Mouse (Mus musculus): ENCODE results near the gene Arhgef11. TPM values are rescaled to one million over a fixed set of nuclear protein-coding genes. Genes with fewer than 3 reads are reported as not detected.

Gene Arhgef11
- polyA plus RNA-seq, 1 experiment from 2014 or later: 23.6 TPM

DNA sequence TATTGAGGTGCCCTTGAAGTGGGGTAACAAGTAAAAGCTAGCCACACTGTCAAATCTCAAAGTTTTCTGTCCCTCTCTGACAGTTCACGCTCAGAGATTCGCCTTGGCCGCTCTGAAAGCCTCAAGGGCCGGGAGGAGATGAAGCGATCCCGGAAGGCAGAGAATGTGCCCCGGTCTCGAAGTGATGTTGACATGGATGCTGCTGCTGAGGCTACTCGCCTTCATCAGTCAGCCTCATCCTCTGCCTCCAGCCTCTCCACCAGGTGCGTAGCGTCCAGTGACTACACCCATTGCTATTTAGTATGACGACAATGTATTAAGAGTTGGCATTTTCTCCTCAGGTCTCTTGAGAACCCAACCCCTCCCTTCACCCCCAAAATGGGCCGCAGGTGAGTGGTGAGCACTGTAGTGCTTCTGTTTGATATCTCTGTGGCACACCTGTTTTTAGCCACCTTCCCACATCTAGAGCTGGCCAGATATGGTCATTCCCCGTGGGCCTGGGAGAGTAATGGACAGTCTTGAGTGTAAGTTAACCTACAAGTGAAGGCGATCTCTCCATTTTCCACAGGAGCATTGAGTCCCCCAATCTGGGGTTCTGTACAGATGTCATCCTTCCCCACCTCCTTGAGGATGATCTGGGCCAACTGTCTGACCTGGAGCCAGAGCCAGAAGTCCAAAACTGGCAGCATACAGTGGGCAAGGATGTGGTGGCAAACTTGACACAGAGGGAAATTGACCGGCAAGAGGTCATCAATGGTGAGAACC, 108.2 kb downstream of the Arhgef11 start:
- no peak for ATAC-seq (replicated peaks)
- H3K27me3 ChIP-seq: no peaks in the 10 kb centered on the region
- H3K4me2 ChIP-seq (replicated peaks): no peak overlapping the region
- no peaks in the 10 kb centered on the region for H3K4me1 ChIP-seq
- 95% methylated on average over 16 of the region's 16 CpGs for WGBS
- no peaks in the 10 kb centered on the region for H3K9me3 ChIP-seq
- no peak overlapping the region for H3K27ac ChIP-seq (replicated peaks)
- H3K4me3 ChIP-seq: no peak overlapping the region
- no peak overlapping the region for H3K9ac ChIP-seq (replicated peaks)
- H3K36me3 ChIP-seq: peaks cover 94% of the 10 kb centered on the region

- Histone ChIP-seq H3K4me3 (no peak overlapping the region), H3K9ac (replicated peaks) (no peak overlapping the region), H3K9me3 (no peaks in the 10 kb centered on the region), H3K27me3 (no peaks in the 10 kb centered on the region), H3K4me2 (replicated peaks) (no peak overlapping the region), H3K27ac (replicated peaks) (no peak overlapping the region), H3K36me3 (peaks cover 95% of the 10 kb centered on the region), H3K4me1 (no peaks in the 10 kb centered on the region)
- no peak for ATAC-seq (replicated peaks)
- WGBS: 96% methylated on average over 7 of the region's 7 CpGs
Observed at GRCm38 (mm10) chr3:87726191-87726590, 108.8 kb downstream of the Arhgef11 start.

DNA sequence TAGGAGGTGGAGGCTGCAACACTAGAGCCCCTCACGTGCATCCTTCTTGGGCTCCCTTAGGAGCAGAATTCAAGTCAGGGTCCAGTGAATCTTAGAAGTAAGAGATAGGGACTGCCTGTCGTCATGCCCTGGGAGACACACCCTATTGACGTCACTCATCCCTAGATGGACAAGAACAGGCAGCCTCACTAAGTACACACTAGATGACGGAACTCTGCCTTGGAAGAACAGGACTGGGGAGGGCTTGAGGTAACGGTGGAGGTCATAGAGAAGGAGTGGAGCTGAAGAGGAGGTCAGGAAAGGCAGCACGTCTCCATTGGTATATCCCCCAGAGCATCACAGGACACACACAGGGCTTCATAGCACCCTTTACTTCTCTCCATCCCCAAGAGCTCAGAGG, 111.3 kb downstream of the Arhgef11 start:
- WGBS: 89% methylated on average over 6 of the region's 6 CpGs
- H3K4me1 ChIP-seq: no peaks in the 10 kb centered on the region

DNA sequence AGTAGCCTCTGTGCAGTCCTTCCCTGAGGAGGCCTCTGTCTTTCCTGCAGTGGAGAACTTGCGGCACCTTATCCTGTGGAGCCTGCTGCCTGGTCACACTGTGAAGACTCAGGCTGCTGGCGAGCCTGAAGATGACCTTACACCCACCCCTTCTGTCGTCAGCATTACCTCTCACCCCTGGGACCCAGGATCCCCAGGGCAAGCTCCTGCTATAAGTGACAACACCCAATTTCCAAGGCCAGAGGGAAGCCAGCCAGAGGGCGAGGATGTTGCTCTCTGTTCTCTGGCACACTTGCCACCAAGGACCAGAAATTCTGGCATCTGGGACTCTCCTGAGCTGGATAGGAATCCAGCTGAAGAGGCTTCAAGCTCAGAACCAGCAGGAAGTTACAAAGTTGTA, 115.7 kb downstream of the Arhgef11 start:
- 84% methylated on average over 4 of the region's 4 CpGs for WGBS
- Histone ChIP-seq H3K4me2 (replicated peaks) (no peak overlapping the region), H3K9me3 (no peaks in the 10 kb centered on the region), H3K4me3 (no peak overlapping the region), H3K9ac (replicated peaks) (no peak overlapping the region), H3K36me3 (peaks cover 94% of the 10 kb centered on the region), H3K27me3 (no peaks in the 10 kb centered on the region), H3K27ac (replicated peaks) (no peak overlapping the region), H3K4me1 (no peaks in the 10 kb centered on the region)
- no peak for ATAC-seq (replicated peaks)

More for the DNA sequence above, 111.3 kb downstream of the Arhgef11 start:
- no peak overlapping the region for H3K4me3 ChIP-seq
- no peak for ATAC-seq (replicated peaks)
- no peaks in the 10 kb centered on the region for H3K9me3 ChIP-seq
- no peaks in the 10 kb centered on the region for H3K27me3 ChIP-seq
- H3K36me3 ChIP-seq: peaks cover 95% of the 10 kb centered on the region
- no peak overlapping the region for H3K27ac ChIP-seq (replicated peaks)
- H3K4me2 ChIP-seq (replicated peaks): no peak overlapping the region
- H3K9ac ChIP-seq (replicated peaks): no peak overlapping the region

DNA sequence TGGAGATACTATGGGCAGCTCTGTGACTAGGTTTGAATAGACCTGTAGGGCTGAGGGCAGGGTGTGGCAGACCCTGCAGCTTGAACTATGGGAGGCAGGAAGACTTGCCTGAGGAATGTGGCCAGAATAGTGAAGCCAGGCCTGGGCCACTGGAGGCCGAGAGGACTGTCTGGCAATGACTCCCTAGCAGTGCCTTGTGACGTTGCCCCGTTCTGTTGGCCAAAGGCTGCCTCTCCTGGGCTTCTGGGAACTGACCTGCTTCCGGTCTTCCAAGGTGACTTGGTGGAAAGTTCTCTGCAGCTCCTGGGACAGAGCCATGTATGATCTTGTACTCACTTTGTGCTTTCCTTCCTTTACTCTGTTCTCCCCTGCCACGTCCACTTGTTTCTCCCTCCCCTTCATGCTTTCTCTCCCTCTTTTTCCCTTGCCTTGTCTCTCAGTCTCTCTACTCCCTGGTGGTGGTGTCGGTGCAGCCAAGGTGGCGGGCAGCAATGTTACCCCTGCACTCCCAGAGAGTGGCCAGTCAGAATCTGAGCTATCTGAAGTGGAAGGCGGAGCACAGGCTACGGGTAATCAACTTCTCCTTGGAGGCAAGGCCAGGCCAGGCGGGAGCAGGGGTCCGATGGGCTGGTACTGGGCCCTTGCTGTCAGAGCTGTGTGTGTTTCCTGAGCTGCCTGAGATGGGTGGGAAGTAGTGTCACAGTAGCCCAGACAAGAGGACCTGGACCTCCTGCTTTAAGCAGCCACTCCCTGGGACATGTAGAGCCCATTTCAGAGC, 116.8 kb downstream of the Arhgef11 start:
- 89% methylated on average over 11 of the region's 11 CpGs for WGBS
- no peak for ATAC-seq (replicated peaks)
- Histone ChIP-seq H3K4me2 (replicated peaks) (no peak overlapping the region), H3K9ac (replicated peaks) (no peak overlapping the region), H3K27me3 (no peaks in the 10 kb centered on the region), H3K4me3 (no peak overlapping the region), H3K27ac (replicated peaks) (no peak overlapping the region), H3K36me3 (peaks cover 89% of the 10 kb centered on the region), H3K9me3 (no peaks in the 10 kb centered on the region), H3K4me1 (no peaks in the 10 kb centered on the region)

DNA sequence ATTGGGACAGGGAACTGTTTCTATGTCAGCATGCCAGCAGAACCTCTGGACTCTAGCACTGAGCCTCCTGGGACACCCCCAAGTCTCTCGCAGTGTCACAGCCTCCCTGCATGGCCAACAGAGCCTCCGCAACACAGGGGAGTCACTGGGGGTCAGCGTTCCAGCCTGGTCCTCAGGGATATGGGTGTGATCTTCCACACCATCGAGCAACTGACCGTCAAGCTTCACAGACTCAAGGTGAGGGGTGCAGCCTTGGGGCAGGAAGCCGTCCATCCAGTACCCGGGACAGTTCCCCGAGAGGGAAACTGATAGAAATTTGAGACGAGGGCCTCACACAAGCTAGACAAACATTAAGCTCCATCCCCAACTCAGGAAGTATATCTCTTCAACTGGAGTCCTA, 118.0 kb downstream of the Arhgef11 start:
- Histone ChIP-seq H3K9ac (replicated peaks) (no peak overlapping the region), H3K9me3 (no peaks in the 10 kb centered on the region), H3K27me3 (no peaks in the 10 kb centered on the region), H3K4me3 (no peak overlapping the region), H3K4me1 (no peaks in the 10 kb centered on the region), H3K36me3 (peaks cover 86% of the 10 kb centered on the region), H3K4me2 (replicated peaks) (no peak overlapping the region), H3K27ac (replicated peaks) (no peak overlapping the region)
- 94% methylated on average over 9 of the region's 9 CpGs for WGBS
- no peak for ATAC-seq (replicated peaks)

DNA sequence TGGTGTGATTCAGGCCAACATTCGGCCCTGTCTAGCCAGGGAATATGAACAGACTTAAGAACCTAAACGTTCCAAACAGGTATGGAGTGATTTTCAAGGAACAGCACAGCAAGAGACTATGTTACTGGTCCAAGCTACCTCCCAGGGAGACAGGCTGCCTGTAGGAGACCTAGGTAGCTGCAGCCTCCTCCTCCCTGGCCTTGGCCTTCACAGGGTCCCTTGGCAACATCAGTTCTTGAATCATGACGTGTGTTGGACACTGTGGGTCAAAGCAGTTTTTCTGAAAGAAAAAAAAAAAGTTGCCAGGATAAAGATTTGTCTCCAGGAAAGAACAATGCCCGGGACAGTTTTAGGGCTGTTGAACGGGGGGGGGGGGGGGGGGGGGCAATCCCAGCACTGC, 121.5 kb downstream of the Arhgef11 start:
- H3K4me2 ChIP-seq (replicated peaks): no peak overlapping the region
- peaks cover 52% of the 10 kb centered on the region for H3K36me3 ChIP-seq
- no peaks in the 10 kb centered on the region for H3K27me3 ChIP-seq
- WGBS: 75% methylated on average over 5 of the region's 5 CpGs
- H3K4me3 ChIP-seq: no peak overlapping the region
- ATAC-seq (replicated peaks): no peak
- H3K27ac ChIP-seq (replicated peaks): no peak overlapping the region
- H3K4me1 ChIP-seq: no peaks in the 10 kb centered on the region
- H3K9ac ChIP-seq (replicated peaks): no peak overlapping the region
- no peaks in the 10 kb centered on the region for H3K9me3 ChIP-seq

- Histone ChIP-seq H3K36me3 (peaks cover 23% of the 10 kb centered on the region), H3K4me2 (replicated peaks) (no peak overlapping the region), H3K9me3 (no peaks in the 10 kb centered on the region), H3K9ac (replicated peaks) (no peak overlapping the region), H3K4me1 (0 out of 2 replicates have a peak, but pooled peaks cover 5% of the 10 kb centered on the region), H3K27me3 (no peaks in the 10 kb centered on the region), H3K4me3 (no peak overlapping the region), H3K27ac (replicated peaks) (no peak overlapping the region)
- WGBS: 78% methylated on average over 3 of the region's 3 CpGs
- no peak for ATAC-seq (replicated peaks)
Observed at GRCm38 (mm10) chr3:87742013-87742412, 124.7 kb downstream of the Arhgef11 start.

DNA sequence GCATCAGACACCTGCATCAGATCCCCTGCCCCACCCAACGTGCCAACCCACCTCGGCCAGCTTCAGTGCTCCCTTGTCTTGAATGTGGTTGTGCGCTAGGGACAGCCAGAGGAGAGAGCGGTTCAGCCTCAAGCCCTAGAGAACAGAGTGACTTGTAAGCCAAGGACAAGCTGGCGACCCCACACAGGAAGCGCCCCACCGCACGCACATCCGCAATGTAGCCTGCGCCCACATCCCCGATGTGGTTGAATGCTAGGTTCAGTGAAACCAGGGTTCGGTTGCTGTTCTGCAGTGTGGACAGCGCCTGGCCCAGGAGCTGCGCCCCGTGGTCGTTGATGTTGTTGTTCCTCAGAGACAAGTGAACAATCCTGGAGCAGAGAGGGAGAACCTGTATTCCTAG, 125.4 kb downstream of the Arhgef11 start:
- no peak overlapping the region for H3K9ac ChIP-seq (replicated peaks)
- H3K27me3 ChIP-seq: no peaks in the 10 kb centered on the region
- peaks cover 17% of the 10 kb centered on the region for H3K36me3 ChIP-seq
- no peak overlapping the region for H3K27ac ChIP-seq (replicated peaks)
- ATAC-seq (replicated peaks): no peak
- H3K9me3 ChIP-seq: no peaks in the 10 kb centered on the region
- no peak overlapping the region for H3K4me2 ChIP-seq (replicated peaks)
- WGBS: 91% methylated on average over 16 of the region's 16 CpGs
- 0 out of 2 replicates have a peak, but pooled peaks cover 5% of the 10 kb centered on the region for H3K4me1 ChIP-seq
- no peak overlapping the region for H3K4me3 ChIP-seq

DNA sequence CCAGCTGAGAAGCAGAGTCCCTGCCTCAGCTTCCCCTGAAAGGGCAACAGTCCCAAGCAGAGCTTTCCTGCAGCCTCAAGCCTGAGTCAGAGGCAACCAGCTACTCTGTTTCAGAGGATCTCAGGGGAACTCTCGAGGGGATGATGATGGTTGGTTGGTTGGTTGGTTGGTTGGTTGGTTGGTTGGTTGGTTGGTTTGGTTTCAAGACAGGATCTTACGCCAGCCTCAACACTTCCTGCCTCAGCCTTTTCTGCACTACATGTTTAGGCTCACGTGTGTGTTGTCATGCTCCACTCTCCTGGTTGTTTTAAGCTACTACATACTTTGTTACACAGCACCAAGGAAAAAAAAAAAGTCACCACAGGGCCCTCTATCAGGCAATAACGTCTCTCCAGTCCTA, 126.6 kb downstream of the Arhgef11 start:
- H3K9ac ChIP-seq (replicated peaks): no peak overlapping the region
- no peak overlapping the region for H3K4me2 ChIP-seq (replicated peaks)
- H3K27ac ChIP-seq (replicated peaks): no peak overlapping the region
- WGBS: 73% methylated on average over 4 of the region's 4 CpGs
- ATAC-seq (replicated peaks): no peak
- H3K36me3 ChIP-seq: peaks cover 9% of the 10 kb centered on the region; the same call in 1 of the 2 replicates
- H3K27me3 ChIP-seq: no peaks in the 10 kb centered on the region
- 0 out of 2 replicates have a peak, but pooled peaks cover 5% of the 10 kb centered on the region for H3K4me1 ChIP-seq
- no peak overlapping the region for H3K4me3 ChIP-seq
- H3K9me3 ChIP-seq: no peaks in the 10 kb centered on the region

GRCm38 (mm10) chr3:87745036-87745659, 127.8 kb downstream of the Arhgef11 start:
- ATAC-seq (replicated peaks): no peak
- WGBS: 42% methylated on average over 18 of the region's 18 CpGs
- Histone ChIP-seq H3K27me3 (no peaks in the 10 kb centered on the region), H3K4me1 (0 out of 2 replicates have a peak, but pooled peaks cover 5% of the 10 kb centered on the region), H3K4me2 (replicated peaks) (peak overlapping the region; percentile 6; the same call in 1 of the 2 replicates), H3K9me3 (no peaks in the 10 kb centered on the region), H3K4me3 (no peak overlapping the region), H3K36me3 (no peaks in the 10 kb centered on the region), H3K9ac (replicated peaks) (no peak overlapping the region), H3K27ac (replicated peaks) (no peak overlapping the region)

GRCm38 (mm10) chr3:87748431-87748830, 131.1 kb downstream of the Arhgef11 start, which contains the start of gene Lrrc71:
Lrrc71 (minus strand) TSS chr3:87748625.
- no peaks in the 10 kb centered on the region for H3K9me3 ChIP-seq
- H3K27me3 ChIP-seq: no peaks in the 10 kb centered on the region
- no peak within 1 kb of the TSS for H3K27ac ChIP-seq (replicated peaks)
- no peak within 1 kb of the TSS for H3K4me3 ChIP-seq
- 47% methylated on average over 13 of the region's 13 CpGs for WGBS
- no peak within 1 kb of the TSS for H3K4me2 ChIP-seq (replicated peaks)
- 0 out of 2 replicates have a peak, but pooled peaks cover 5% of the 10 kb centered on the region for H3K4me1 ChIP-seq
- no peak for ATAC-seq (replicated peaks)
- H3K36me3 ChIP-seq: no peaks in the 10 kb centered on the region
- no peak within 1 kb of the TSS for H3K9ac ChIP-seq (replicated peaks)

Measured in forebrain, embryonic 15.5 days (tissue).